Mouse (Mus musculus) heart, postnatal 0 days (tissue): ENCODE data around the gene Asgr2.

Experiments used
- CTCF ChIP-seq: IDR thresholded peaks from 2 replicates; pipeline ENCODE4 v1.5.1; 2016; ENCODE audit warnings: antibody characterized with exemption, control low read depth, low read depth
- EP300 ChIP-seq: IDR thresholded peaks from 2 replicates; pipeline ENCODE4 v1.6.1; 2016; ENCODE audit warnings: antibody characterized with exemption, low read depth

- TF ChIP-seq CTCF = peak; percentile 93
- TF ChIP-seq EP300 = no peak
These were observed 36.7 kb upstream of the Asgr2 start for GRCm38 (mm10) chr11:70055618-70056214.
